Mouse (Mus musculus) layer of hippocampus, adult 2 months (tissue): Measurements from ENCODE around the gene Ghrh. TPM values are rescaled to one million over a fixed set of nuclear protein-coding genes. Genes with fewer than 3 reads are reported as not detected.

ENCODE experiments used
- DNase-seq, 2 experiments: peaks; one replicate each; pipeline ENCODE4 v3.0.0; 2022; ENCODE audit warnings: low spot score in 2 of 2
- H3K27ac ChIP-seq: fragments of 200-600 bp; 2 replicates; pipeline ENCODE4 v1.8.1; 2022
- H3K4me3 ChIP-seq: fragments of 200-600 bp; 2 replicates; pipeline ENCODE4 v1.8.1; 2022; ENCODE audit warnings: mild to moderate bottlenecking
- CTCF ChIP-seq: fragments of 200-600 bp; conservative IDR thresholded peaks from 2 replicates; pipeline ENCODE4 v1.8.1; 2022; ENCODE audit warnings: antibody characterized with exemption, mild to moderate bottlenecking, moderate library complexity
- total RNA-seq, 2 experiments: library from RNA; stranded (reverse); gene quantifications; 2 replicates each; pipeline ENCODE4 v1.2.3; 2021

Ghrh gene
- total RNA-seq, 2 experiments from 2014 or later, result not detected

- H3K4me3 ChIP-seq, result no peak overlapping the region
- DNase-seq, result no peak
- TF ChIP-seq CTCF, result no peak
- no peak overlapping the region for H3K27ac ChIP-seq
Observed at GRCm38 (mm10) chr2:157288996-157289395, 58.3 kb downstream of the Ghrh start.

DNA sequence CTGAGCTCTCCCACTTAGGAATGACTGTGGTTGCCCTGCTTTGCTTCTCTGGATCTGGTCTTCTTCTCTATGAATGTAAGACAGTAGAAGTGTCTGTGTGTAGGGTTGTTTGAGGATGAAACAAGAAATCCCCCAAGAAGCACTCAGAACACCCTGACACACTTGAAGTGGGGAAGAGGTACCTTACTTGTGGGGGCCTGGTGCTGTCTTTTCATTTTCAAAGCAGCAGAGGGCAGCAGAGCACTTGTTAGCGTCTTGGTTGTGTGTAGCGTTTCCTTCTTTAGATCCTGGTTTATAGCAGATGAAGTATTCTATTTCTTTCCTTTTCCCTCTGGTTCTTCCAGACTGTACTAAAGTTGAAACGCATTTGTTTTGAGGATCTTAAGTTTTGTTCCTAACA is 59.8 kb downstream of the Ghrh start:
- peak; percentile 43 to 59 for DNase-seq
- peak; percentile 91 for TF ChIP-seq CTCF
- Histone ChIP-seq H3K27ac (peak overlapping the region; percentile 19; the same call in 1 of the 2 replicates), H3K4me3 (no peak overlapping the region)

DNA sequence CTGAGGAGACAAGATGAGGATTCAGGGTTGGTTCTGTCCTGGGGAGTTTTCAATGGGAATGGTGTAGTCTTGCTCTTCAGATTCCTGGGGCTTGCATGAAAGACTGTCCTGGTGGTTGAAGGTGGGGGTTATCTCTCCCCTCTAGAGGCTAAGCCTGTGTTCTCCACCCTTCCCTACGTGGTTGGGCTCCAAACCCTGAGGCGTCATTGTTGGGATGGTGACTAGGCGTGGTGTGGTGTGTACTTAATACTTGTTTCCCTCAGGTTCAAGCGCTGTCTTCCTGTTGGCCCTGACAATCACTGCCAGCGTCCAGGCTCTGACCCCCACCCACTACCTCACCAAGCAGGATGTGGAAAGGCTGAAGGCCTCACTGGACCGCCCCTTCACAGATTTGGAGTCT is 64.0 kb downstream of the Ghrh start:
- no peak overlapping the region for H3K4me3 ChIP-seq
- TF ChIP-seq CTCF, result no peak
- no peak for DNase-seq

More for the DNA sequence above, 64.0 kb downstream of the Ghrh start:
- H3K27ac ChIP-seq, result no peak overlapping the region

Other genes starting within 250 kb of the Ghrh start
- 10 to 100 TPM; 14.3 to 16.8 TPM for gene Samhd1, start 212.2 kb downstream of the Ghrh start, total RNA-seq
- gene Rbl1, start 143.0 kb downstream of the Ghrh start, total RNA-seq, result 1 to 10 TPM; 1.5 to 1.7 TPM
- gene Rpn2, start 68.5 kb downstream of the Ghrh start, total RNA-seq, result 100 to 1,000 TPM; 132 to 138 TPM
- 1 to 10 TPM in 1 of 2 experiments, under 1 TPM in 1; 0.61 to 1.2 TPM for gene Mroh8, start 68.0 kb downstream of the Ghrh start, total RNA-seq
- gene Manbal, start 20.1 kb upstream of the Ghrh start, total RNA-seq, result 10 to 100 TPM; 52.0 to 55.7 TPM
- gene Src, start 70.9 kb upstream of the Ghrh start, total RNA-seq, result 100 to 1,000 TPM; 150 to 156 TPM
- 100 to 1,000 TPM; 437 to 558 TPM for gene Nnat, start 212.6 kb upstream of the Ghrh start, total RNA-seq
- gene Blcap, start 223.8 kb upstream of the Ghrh start, total RNA-seq, result 100 to 1,000 TPM; 131 to 139 TPM